Mouse (Mus musculus) forebrain, embryonic 15.5 days (tissue): ENCODE measurements around the gene Carhsp1. TPM values are rescaled to one million over a fixed set of nuclear protein-coding genes. Genes with fewer than 3 reads are reported as not detected.

Source experiments
- ATAC-seq: fragments of 200-750 bp; cut with Nextera tagmentation; replicated peaks from 2 replicates; pipeline ENCODE4 v1.8.0; 2017; ENCODE audit warnings: mild to moderate bottlenecking, moderate TSS enrichment, moderate library complexity
- H3K27ac ChIP-seq: fragments of 300-500 bp; sonication (generic); replicated peaks from 2 replicates; pipeline ENCODE4 v1.5.1; 2015; ENCODE audit warnings: mild to moderate bottlenecking, inconsistent platforms
- H3K27me3 ChIP-seq: fragments of 300-500 bp; sonication (generic); 2 replicates; pipeline ENCODE4 v1.6.1; 2015; ENCODE audit warnings: inconsistent platforms
- H3K36me3 ChIP-seq: fragments of 300-500 bp; sonication (generic); 2 replicates; pipeline ENCODE4 v1.6.1; 2015; ENCODE audit warnings: mild to moderate bottlenecking, inconsistent platforms
- H3K4me1 ChIP-seq: fragments of 300-500 bp; sonication (generic); 2 replicates; pipeline ENCODE4 v1.6.1; 2015; ENCODE audit warnings: inconsistent platforms
- H3K4me2 ChIP-seq: fragments of 300-500 bp; sonication (generic); replicated peaks from 2 replicates; pipeline ENCODE4 v1.6.1; 2015; ENCODE audit warnings: mild to moderate bottlenecking, inconsistent platforms
- H3K4me3 ChIP-seq: fragments of 300-500 bp; sonication (generic); 2 replicates; pipeline ENCODE4 v1.5.1; 2015; ENCODE audit warnings: mild to moderate bottlenecking, inconsistent platforms
- H3K9ac ChIP-seq: fragments of 300-500 bp; sonication (generic); replicated peaks from 2 replicates; pipeline ENCODE4 v1.6.1; 2015; ENCODE audit warnings: mild to moderate bottlenecking, inconsistent platforms
- H3K9me3 ChIP-seq: fragments of 300-500 bp; sonication (generic); 2 replicates; pipeline ENCODE4 v1.6.1; 2016; ENCODE audit warnings: inconsistent platforms
- WGBS: fragments of 180-500 bp; shearing (Covaris S2); methylation state at CpG from one replicate; pipeline ENCODE4 v1.1.7; 2015; ENCODE audit warnings: mixed read lengths; 5-methylcytosine and 5-hydroxymethylcytosine counted together
- polyA plus RNA-seq: library from polyadenylated mRNA; unstranded; fragments of >200 nt; fragmentation: Nextera tagmentation; extraction: Ambion mirVana; gene quantifications from 2 replicates; pipeline ENCODE4 v1.2.1, GENCODE M21; 2015

Gene Carhsp1
- polyA plus RNA-seq, 1 experiment from 2014 or later, result 199 TPM

DNA sequence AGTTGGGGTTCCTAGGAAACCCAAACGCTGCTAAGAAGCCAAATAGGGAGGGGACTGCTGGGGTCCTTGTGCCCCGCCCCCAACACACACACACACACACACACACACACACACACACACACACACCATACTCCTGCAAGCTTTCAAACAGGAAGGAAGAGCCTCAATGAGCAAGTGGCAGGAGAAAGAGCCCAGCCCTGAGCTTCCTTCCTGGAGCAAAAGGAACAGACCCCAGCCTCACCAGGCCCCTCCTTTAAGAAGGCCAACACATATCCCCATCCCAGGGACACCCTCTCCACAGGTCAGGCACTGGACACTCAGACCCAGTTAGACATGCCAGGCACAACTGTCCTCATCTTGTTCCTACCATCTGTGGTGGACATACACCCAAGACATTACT, 8.9 kb downstream of the Carhsp1 start:
- Histone ChIP-seq H3K9ac (no peak overlapping the region), H3K4me1 (peaks cover 28% of the 10 kb centered on the region), H3K4me2 (no peak overlapping the region), H3K27me3 (no peaks in the 10 kb centered on the region), H3K27ac (no peak overlapping the region), H3K9me3 (no peaks in the 10 kb centered on the region), H3K36me3 (peaks cover 37% of the 10 kb centered on the region), H3K4me3 (no peak overlapping the region)
- no peak for ATAC-seq
- WGBS, result 93% methylated on average over 2 of the region's 2 CpGs

DNA sequence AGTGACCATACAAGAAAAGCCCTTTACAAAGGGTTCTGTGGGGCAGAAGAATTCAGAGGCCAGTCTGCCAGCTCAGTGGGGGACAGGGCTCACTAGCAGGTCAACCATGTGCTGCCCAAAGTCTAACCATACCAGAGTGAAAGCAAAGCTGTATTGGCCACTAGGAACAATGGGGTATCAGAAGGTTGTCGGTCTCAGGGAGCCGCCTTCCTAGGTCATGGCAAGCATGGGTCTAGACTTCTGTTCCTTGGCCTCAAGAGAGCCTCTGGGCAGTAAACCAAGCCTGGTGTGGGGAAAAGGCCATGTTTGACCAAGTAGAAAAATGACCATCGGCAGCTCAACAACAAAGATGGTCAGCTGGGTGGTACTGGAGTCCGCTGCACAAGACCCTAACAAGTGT, 13.2 kb downstream of the Carhsp1 start:
- H3K4me2 ChIP-seq, result no peak overlapping the region
- no peak overlapping the region for H3K4me3 ChIP-seq
- H3K36me3 ChIP-seq, result peaks cover 54% of the 10 kb centered on the region
- no peak for ATAC-seq
- H3K27ac ChIP-seq, result no peak overlapping the region
- no peaks in the 10 kb centered on the region for H3K9me3 ChIP-seq
- H3K27me3 ChIP-seq, result no peaks in the 10 kb centered on the region
- no peaks in the 10 kb centered on the region for H3K4me1 ChIP-seq
- no peak overlapping the region for H3K9ac ChIP-seq
- 87% methylated on average over 4 of the region's 4 CpGs for WGBS

DNA sequence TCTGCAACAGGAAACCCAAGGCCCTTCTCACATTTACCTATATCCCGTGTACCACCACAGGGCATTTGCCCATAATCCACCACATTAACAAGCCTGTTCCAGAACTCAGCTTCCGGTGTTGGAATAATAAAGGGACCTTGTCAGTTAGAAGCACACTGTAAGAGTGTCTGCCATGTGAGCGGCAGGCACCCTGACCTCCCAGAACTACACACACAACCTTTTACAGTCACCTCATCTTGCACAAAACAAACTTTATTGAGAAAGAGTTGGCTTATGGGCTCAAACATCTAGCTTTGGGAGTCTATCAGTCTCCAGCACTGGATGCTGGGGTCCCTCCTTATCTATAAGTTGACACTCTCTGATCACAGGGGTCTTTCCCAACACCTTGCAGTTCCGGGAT, 13.6 kb downstream of the Carhsp1 start:
- no peak overlapping the region for H3K27ac ChIP-seq
- no peaks in the 10 kb centered on the region for H3K4me1 ChIP-seq
- H3K36me3 ChIP-seq, result peaks cover 58% of the 10 kb centered on the region
- ATAC-seq, result no peak
- 75% methylated on average over 4 of the region's 4 CpGs for WGBS
- no peak overlapping the region for H3K4me2 ChIP-seq
- H3K9me3 ChIP-seq, result no peaks in the 10 kb centered on the region
- no peak overlapping the region for H3K9ac ChIP-seq
- H3K4me3 ChIP-seq, result no peak overlapping the region
- no peaks in the 10 kb centered on the region for H3K27me3 ChIP-seq

DNA sequence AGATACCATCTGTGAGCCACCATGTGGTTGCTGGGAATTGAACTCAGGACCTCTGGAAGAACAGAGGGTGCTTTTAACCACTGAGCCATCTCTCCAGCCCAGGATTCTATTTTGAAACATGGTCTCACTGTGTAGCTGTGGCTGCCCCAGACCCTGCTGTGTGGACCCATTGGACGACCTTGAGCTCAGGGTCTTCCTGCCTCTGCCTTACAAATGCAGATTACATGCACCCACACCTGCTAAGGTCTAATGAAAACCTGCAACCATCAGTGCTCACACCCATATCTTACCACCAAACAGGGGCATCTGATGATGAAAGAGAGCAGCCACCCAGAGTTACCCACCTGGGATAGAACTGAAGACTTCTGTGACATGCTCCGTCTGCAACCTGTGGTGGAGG, 15.7 kb downstream of the Carhsp1 start:
- Histone ChIP-seq H3K36me3 (peaks cover 55% of the 10 kb centered on the region), H3K4me2 (no peak overlapping the region), H3K9me3 (no peaks in the 10 kb centered on the region), H3K4me3 (no peak overlapping the region), H3K9ac (no peak overlapping the region), H3K27ac (no peak overlapping the region), H3K4me1 (no peaks in the 10 kb centered on the region), H3K27me3 (no peaks in the 10 kb centered on the region)
- ATAC-seq, result no peak
- 91% methylated on average over 2 of the region's 2 CpGs for WGBS

DNA sequence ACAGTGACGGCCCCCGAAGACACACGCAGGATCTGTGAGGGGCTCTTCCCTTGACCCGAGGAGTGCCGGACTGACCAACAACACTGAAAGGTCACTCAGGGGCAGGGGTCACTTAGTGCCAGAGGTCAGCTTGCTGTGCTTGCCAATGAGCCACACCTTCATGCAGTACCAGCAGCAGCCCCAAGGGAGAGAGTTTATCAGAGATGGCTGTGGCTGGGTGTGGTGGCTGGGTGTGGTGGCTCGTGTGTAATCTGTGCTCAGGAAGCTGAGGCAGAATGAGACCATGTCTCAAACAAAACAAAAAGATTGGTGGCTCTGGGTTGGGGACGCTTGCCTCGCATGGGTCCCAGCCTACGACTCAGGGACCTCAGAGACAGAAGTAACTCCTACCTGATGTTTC, 16.4 kb downstream of the Carhsp1 start:
- WGBS, result 89% methylated on average over 9 of the region's 9 CpGs
- Histone ChIP-seq H3K9me3 (no peaks in the 10 kb centered on the region), H3K4me3 (no peak overlapping the region), H3K27ac (peak overlapping the region; percentile 38; the same call in 1 of the 2 replicates), H3K27me3 (no peaks in the 10 kb centered on the region), H3K36me3 (peaks cover 58% of the 10 kb centered on the region), H3K4me1 (no peaks in the 10 kb centered on the region), H3K4me2 (no peak overlapping the region), H3K9ac (no peak overlapping the region)
- no peak for ATAC-seq

DNA sequence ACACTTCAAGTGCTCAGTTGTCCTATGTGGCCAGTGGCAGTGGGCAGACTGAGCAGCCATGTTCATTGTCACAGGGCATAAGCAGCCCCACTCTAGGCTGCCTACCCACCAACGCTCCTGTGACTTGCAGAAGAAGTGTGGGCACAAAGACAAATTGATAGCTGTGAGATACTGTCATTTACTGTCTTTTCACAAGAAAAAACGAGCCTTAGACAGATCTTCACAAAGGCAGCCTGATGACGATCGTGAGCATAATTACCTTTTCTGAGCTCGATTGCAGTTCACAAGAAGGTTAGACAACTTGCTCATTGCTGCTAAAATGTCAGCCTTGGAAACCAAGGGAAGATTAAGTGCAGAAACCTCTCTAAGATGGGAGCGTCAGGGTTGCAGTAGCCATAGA, 16.8 kb downstream of the Carhsp1 start:
- H3K36me3 ChIP-seq, result peaks cover 58% of the 10 kb centered on the region
- no peak for ATAC-seq
- no peak overlapping the region for H3K9ac ChIP-seq
- H3K27me3 ChIP-seq, result no peaks in the 10 kb centered on the region
- H3K27ac ChIP-seq, result peak overlapping the region; percentile 38; the same call in 1 of the 2 replicates
- no peak overlapping the region for H3K4me3 ChIP-seq
- H3K9me3 ChIP-seq, result no peaks in the 10 kb centered on the region
- 76% methylated on average over 6 of the region's 6 CpGs for WGBS
- H3K4me2 ChIP-seq, result no peak overlapping the region
- H3K4me1 ChIP-seq, result no peaks in the 10 kb centered on the region

DNA sequence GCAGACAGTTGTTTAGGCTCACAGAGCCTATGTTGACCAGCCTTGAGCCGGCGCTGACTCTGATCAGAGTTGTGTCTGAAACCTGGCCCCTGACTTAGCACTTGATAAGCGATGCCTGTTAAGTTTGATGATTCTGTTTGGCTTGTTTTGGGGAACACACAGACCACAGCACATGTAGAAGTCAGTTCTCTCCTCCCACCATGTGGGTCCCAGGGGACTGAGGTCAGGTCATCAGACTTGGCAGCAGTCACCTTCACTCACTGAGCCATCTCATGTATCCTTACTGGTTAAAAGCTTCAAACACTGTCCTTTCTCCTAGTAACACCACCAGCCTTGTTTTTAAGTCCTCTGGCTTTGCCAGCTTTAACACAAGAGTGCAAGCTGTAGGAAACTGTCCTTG, 21.9 kb downstream of the Carhsp1 start:
- ATAC-seq, result no peak
- Histone ChIP-seq H3K27me3 (no peaks in the 10 kb centered on the region), H3K27ac (no peak overlapping the region), H3K4me1 (no peaks in the 10 kb centered on the region), H3K36me3 (peaks cover 76% of the 10 kb centered on the region), H3K4me3 (no peak overlapping the region), H3K9me3 (no peaks in the 10 kb centered on the region), H3K4me2 (no peak overlapping the region), H3K9ac (no peak overlapping the region)
- WGBS, result 96% methylated on average over 3 of the region's 3 CpGs

DNA sequence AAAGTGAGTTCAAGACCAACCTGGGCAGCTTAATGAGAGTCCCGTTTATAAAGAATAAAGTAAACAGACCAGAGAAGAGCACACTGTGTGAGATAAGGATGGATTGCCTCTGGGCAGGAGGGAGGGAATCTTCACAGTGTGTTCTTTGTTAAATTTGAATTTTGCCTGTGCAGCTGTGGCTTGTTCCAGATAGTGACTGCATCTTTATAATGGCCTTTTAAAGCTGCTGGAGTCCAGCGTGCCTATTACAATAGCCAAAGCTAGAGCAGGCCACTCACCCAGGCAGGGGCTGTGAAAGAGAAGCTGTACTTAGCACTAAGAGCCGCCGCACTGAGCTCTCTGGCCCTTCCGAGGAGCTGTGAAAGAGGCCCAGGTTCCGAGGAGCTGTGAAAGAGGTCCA, 26.4 kb downstream of the Carhsp1 start:
- ATAC-seq, result no peak
- WGBS, result 91% methylated on average over 6 of the region's 6 CpGs
- Histone ChIP-seq H3K4me3 (no peak overlapping the region), H3K27me3 (no peaks in the 10 kb centered on the region), H3K9me3 (no peaks in the 10 kb centered on the region), H3K36me3 (peaks cover 78% of the 10 kb centered on the region), H3K9ac (no peak overlapping the region), H3K4me2 (no peak overlapping the region), H3K27ac (no peak overlapping the region), H3K4me1 (no peaks in the 10 kb centered on the region)

DNA sequence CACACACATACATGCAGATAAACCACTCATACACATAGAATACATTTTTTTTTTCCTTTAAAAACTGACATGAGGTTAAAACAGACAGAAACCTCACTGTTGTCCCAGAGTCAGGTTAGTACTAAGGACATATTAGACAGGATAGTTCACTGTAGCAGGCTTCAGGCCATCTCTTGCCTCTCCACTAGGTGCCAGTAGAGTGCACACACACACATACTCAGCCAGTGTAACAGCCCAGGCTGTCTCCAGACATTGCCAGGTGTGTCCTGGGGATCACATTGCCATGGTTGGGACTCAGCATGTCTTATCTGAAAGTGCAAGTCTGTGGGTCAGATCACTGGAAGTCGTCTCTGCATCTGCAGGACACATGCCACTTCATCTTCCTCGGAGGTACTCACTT, 28.1 kb downstream of the Carhsp1 start:
- Histone ChIP-seq H3K27ac (no peak overlapping the region), H3K4me2 (no peak overlapping the region), H3K9me3 (no peaks in the 10 kb centered on the region), H3K36me3 (peaks cover 65% of the 10 kb centered on the region), H3K9ac (no peak overlapping the region), H3K4me1 (peaks cover under 1% of the 10 kb centered on the region), H3K4me3 (no peak overlapping the region), H3K27me3 (no peaks in the 10 kb centered on the region)
- 85% methylated on average over 2 of the region's 2 CpGs for WGBS
- ATAC-seq, result 0 out of 2 replicates have a peak, but pooled peaks have one; percentile 60

DNA sequence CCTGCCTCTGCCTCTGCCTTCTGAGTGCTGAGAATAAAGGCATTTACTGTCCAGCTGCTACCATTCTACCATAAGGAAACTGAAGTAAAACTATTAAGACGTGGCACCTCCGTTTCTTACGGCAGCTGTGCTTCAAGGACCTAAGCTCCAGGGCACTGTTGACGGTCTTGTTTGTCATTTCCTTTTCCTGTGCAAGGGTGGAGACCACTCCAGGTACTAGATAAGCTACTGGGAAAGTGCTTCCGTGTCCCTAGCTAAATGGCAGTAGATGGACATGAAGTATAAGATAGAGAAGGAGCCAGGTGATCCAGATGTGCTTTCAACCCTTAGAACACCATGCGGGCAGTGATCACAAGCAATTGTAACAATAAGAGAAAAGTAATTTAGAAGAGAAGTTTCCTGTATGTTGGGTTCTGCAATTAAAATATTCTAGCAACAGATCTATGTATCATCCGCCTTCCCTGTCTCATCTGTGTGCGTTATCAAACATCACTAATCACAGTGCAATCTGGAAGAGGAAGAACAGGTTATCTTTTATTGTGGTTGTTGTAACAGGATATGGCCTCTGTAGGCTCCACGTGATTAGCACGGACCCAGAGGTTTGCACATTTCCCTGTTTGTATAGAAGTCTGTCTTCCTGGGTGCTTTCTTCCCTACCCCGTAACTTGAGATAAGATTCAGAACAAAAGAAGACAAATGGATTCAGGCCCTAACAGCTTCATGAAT, 32.3 kb downstream of the Carhsp1 start:
- H3K4me1 ChIP-seq, result peaks cover 31% of the 10 kb centered on the region
- H3K27me3 ChIP-seq, result no peaks in the 10 kb centered on the region
- no peak overlapping the region for H3K27ac ChIP-seq
- H3K4me3 ChIP-seq, result no peak overlapping the region
- peaks cover 24% of the 10 kb centered on the region for H3K36me3 ChIP-seq
- H3K9me3 ChIP-seq, result no peaks in the 10 kb centered on the region
- no peak for ATAC-seq
- 95% methylated on average over 11 of the region's 11 CpGs for WGBS
- no peak overlapping the region for H3K4me2 ChIP-seq
- H3K9ac ChIP-seq, result no peak overlapping the region

DNA sequence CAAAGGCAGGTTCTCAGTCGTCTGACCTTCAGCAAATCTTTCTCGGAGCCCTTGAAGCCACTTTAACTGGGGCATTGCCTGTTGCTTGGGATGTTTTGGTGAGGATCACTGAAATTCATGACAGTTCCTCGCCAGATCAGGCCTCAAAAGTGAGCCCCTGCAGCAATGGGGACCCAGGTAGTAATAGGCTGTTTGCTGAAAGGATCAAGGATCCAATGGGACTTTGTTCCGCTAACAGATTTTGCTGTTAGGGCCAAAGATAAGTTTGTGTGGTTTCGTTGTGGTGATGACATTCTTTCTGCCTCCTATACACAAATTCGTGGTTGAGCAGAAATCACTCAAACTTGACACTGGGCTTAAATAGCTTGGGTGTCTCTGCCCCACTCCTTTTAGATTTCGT, 33.8 kb downstream of the Carhsp1 start:
- H3K4me3 ChIP-seq, result peak overlapping the region; percentile 65
- H3K4me2 ChIP-seq, result peak overlapping the region; percentile 84
- H3K9ac ChIP-seq, result peak overlapping the region; percentile 84
- H3K4me1 ChIP-seq, result peaks cover 31% of the 10 kb centered on the region
- no peaks in the 10 kb centered on the region for H3K27me3 ChIP-seq
- ATAC-seq, result no peak
- peaks cover 13% of the 10 kb centered on the region for H3K36me3 ChIP-seq
- 46% methylated on average over 7 of the region's 7 CpGs for WGBS
- H3K9me3 ChIP-seq, result no peaks in the 10 kb centered on the region
- peak overlapping the region; percentile 89 for H3K27ac ChIP-seq

DNA sequence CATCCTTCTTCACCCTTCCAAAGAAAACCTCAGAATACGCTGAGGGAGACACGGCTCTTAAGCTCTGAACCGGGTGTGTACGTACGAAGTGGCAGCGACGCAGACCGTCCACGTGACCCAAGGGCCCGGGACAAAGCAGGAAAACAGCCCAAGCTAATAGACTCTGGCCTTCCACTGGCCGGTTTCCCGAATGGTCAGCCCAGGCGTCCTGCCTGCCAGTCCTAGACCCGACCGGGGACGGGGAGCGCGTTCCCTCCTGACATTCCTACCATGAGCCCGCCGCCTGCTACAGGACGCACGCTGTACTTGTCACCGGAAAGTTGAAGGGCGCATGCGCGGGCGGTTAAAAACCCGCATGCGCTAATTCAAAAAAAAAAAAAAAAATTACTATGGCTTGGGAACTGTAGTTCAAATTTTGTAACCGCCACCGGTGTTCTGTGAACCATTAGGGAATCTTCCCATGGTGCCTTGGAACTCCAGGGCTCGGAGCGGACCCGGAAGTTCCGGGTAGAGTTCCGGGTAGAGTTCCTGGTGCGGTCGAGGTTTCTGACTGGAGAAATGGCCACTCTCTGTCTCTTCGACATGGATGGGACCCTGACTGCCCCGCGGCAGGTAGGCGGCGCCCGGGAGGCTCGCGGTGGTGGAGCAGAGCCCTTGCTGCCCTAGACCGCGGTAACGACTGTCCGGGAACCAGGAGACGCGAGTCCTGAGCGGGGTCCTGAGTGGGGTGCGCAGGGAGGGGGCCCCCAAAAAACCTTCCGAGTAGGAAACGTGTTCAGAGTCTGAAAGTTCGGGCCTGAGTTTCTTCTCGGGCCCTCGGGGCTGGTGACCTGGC, 34.5 kb downstream of the Carhsp1 start, which contains the start of the genes Pmm2 and Tmem186:
Pmm2 (plus strand) TSS at position 458 of the 835 bp plus-strand sequence.
Tmem186 (minus strand) TSS at position 496 of the 835 bp plus-strand sequence.
- peak; percentile 95 for ATAC-seq
- peak within 1 kb of the TSS; percentile 65 for H3K4me3 ChIP-seq
- peak within 1 kb of the TSS; percentile 84 for H3K4me2 ChIP-seq
- H3K36me3 ChIP-seq, result peaks cover 8% of the 10 kb centered on the region
- H3K9ac ChIP-seq, result peak within 1 kb of the TSS; percentile 84
- no peaks in the 10 kb centered on the region for H3K27me3 ChIP-seq
- WGBS, result under 1% methylated on average over 59 of the region's 59 CpGs
- H3K9me3 ChIP-seq, result no peaks in the 10 kb centered on the region
- peak within 1 kb of the TSS; percentile 89 for H3K27ac ChIP-seq
- H3K4me1 ChIP-seq, result peaks cover 31% of the 10 kb centered on the region
